Comparison of ENCODE assay signal across 26 mouse cellular contexts in genomic region chr4:149469557-149469956, GRCm38 (mm10). TPM values are rescaled to one million over a fixed set of nuclear protein-coding genes. Genes with fewer than 3 reads are reported as not detected.
A peak's percentile ranks its signal among the peaks of the same experiment; 100 is the strongest.
DNase-seq lines count a peak whose midpoint lies in the region; ATAC-seq and TF ChIP-seq lines count a peak whose summit lies in the region.
"Had no signal": no experiment of that assay in that cellular context is flagged by ENCODE, and none has a peak within 500 bp of the region (broad histone marks: within the 10 kb centered on the region; RNA-seq: fewer than 3 reads in every experiment).

No protein-coding gene starts in this region.

- TF ChIP-seq EP300 in CH12.LX (IDR thresholded peaks at IDR 0.05; ENCODE audit: low read length) = peak; percentile 32; the same call in 1 of the 2 replicates
- TF ChIP-seq EP300 in liver, postnatal 0 days (IDR thresholded peaks at IDR 0.05; ENCODE audit: low read depth) = no peak

- H3K4me2 ChIP-seq in CH12.LX (ENCODE audit: insufficient read depth, low read depth, poor library complexity, severe bottlenecking) = no peak overlapping the region
- no peak overlapping the region for H3K4me2 ChIP-seq in liver, postnatal 0 days (ENCODE audit: low read depth, low read length)
- H3K4me2 ChIP-seq: embryonic facial prominence, embryonic 15.5 days; limb, embryonic 13.5 days; liver, embryonic 13.5 days; midbrain, embryonic 12.5 days had no signal

- no peak for TF ChIP-seq POLR2A in CH12.LX (IDR thresholded peaks at IDR 0.05; ENCODE audit: low read depth, low read length)

- H3K4me1 ChIP-seq in CH12.LX (ENCODE audit: control insufficient read depth in 1 of 2, insufficient read depth in 2 of 2) = peaks cover 4 to 16% of the 10 kb centered on the region in 2 experiments
- no peaks in the 10 kb centered on the region for H3K4me1 ChIP-seq in liver, postnatal 0 days (ENCODE audit: insufficient read depth)
- H3K4me1 ChIP-seq: embryonic facial prominence, embryonic 15.5 days; limb, embryonic 13.5 days; liver, embryonic 13.5 days; midbrain, embryonic 12.5 days had no signal

- H3K36me3 ChIP-seq in CH12.LX (replicated peaks in 1 of 2; ENCODE audit: control insufficient read depth in 1 of 2, insufficient read depth in 1 of 2, low read length in 1 of 2) = peaks cover 16 to 51% of the 10 kb centered on the region in 2 experiments
- no peaks in the 10 kb centered on the region; the same call in 1 of the 2 replicates for H3K36me3 ChIP-seq in liver, postnatal 0 days (replicated peaks; ENCODE audit: insufficient read depth, low read length)

- DNase-seq in CD4-positive, CD25-positive, alpha-beta regulatory T cell, adult 2 months (ENCODE audit: low read depth, low spot score) = peak; percentile 80
- peak; percentile 41 for DNase-seq in CH12.LX (ENCODE audit: extremely low read depth)
- peak; percentile 88 for DNase-seq in naive thymus-derived CD4-positive, alpha-beta T cell, adult 2 months (ENCODE audit: low read depth)
- peak; percentile 88 for DNase-seq in thymus, postnatal 25 days
- no peak for DNase-seq in kidney, adult 8-10 months
- no peak for DNase-seq in liver, postnatal 0 days
- DNase-seq in MN1 (ENCODE audit: low spot score) = no peak
- DNase-seq: adrenal gland, postnatal 10 days; cerebellum, adult 11 months; cerebellum, postnatal 14 days; gastrocnemius, adult 2 months; heart, adult 18-20 months; kidney, adult 18-20 months; kidney, postnatal 10 days; liver, embryonic 13.5 days had no signal

- in situ Hi-C loops in CH12.LX (cut with MboI; ENCODE audit: low pct_ligation_motif_present, low pct_unique_long_range_greater_than_20kb, low sequenced_read_pairs) = no loop called here

- peaks cover 5% of the 10 kb centered on the region for H3K9me3 ChIP-seq in CH12.LX (replicated peaks; ENCODE audit: low read length)
- H3K9me3 ChIP-seq in liver, postnatal 0 days (ENCODE audit: low read length) = no peaks in the 10 kb centered on the region
- H3K9me3 ChIP-seq: embryonic facial prominence, embryonic 15.5 days; limb, embryonic 13.5 days; liver, embryonic 13.5 days; midbrain, embryonic 12.5 days had no signal

- ATAC-seq in liver, postnatal 0 days = no peak
- ATAC-seq: hindbrain, embryonic 16.5 days had no signal

- no peaks in the 10 kb centered on the region for H3K27me3 ChIP-seq in CH12.LX (replicated peaks)
- no peaks in the 10 kb centered on the region for H3K27me3 ChIP-seq in liver, postnatal 0 days (ENCODE audit: insufficient read depth, low read length)
- H3K27me3 ChIP-seq: embryonic facial prominence, embryonic 15.5 days; limb, embryonic 13.5 days; liver, embryonic 13.5 days; midbrain, embryonic 12.5 days had no signal

- TF ChIP-seq CTCF in CH12.LX (conservative IDR thresholded peaks at IDR 0.05 in 1 of 2, IDR thresholded peaks at IDR 0.05 in 1 of 2; ENCODE audit: low read depth in 2 of 2, low read length in 2 of 2) = no peak
- no peak for TF ChIP-seq CTCF in liver, postnatal 0 days (IDR thresholded peaks at IDR 0.05; ENCODE audit: low read depth)

- no peaks in the 10 kb centered on the region for H3K79me2 ChIP-seq in CH12.LX (replicated peaks; ENCODE audit: control insufficient read depth, extremely low read depth, insufficient read depth, poor library complexity, severe bottlenecking)

- H3K4me3 ChIP-seq in CH12.LX (replicated peaks in 1 of 3; ENCODE audit: low read depth in 2 of 3, low read length in 2 of 3, poor library complexity in 1 of 3) = no peak overlapping the region
- no peak overlapping the region for H3K4me3 ChIP-seq in liver, postnatal 0 days (ENCODE audit: low read depth, low read length)
- H3K4me3 ChIP-seq: embryonic facial prominence, embryonic 15.5 days; gastrocnemius, adult 2 months; limb, embryonic 13.5 days; liver, embryonic 13.5 days; midbrain, embryonic 12.5 days had no signal

- WGBS in liver, postnatal 0 days (ENCODE audit: insufficient replicate concordance) = 61% methylated on average over 3 of the region's 3 CpGs

- no peak for TF ChIP-seq RAD21 in CH12.LX (IDR thresholded peaks at IDR 0.05; ENCODE audit: low read depth, low read length)

- H3K27ac ChIP-seq in CH12.LX (ENCODE audit: insufficient read depth, low read depth) = no peak overlapping the region
- H3K27ac ChIP-seq in liver, postnatal 0 days (ENCODE audit: low read depth) = no peak overlapping the region
- H3K27ac ChIP-seq: embryonic facial prominence, embryonic 15.5 days; gastrocnemius, adult 2 months; limb, embryonic 13.5 days; liver, embryonic 13.5 days; midbrain, embryonic 12.5 days had no signal

- no peak overlapping the region for H3K9ac ChIP-seq in CH12.LX (ENCODE audit: insufficient read depth, low read depth)
- no peak overlapping the region for H3K9ac ChIP-seq in liver, postnatal 0 days (replicated peaks)
- H3K9ac ChIP-seq: embryonic facial prominence, embryonic 15.5 days; limb, embryonic 13.5 days; liver, embryonic 13.5 days; midbrain, embryonic 12.5 days had no signal

- dilution Hi-C loops in CH12.LX (cut with MboI; ENCODE audit: extremely low pct_ligation_motif_present, extremely low pct_unique_long_range_greater_than_20kb, low sequenced_read_pairs) = no loop called here

TF ChIP-seq in CH12.LX, 34 proteins besides CTCF, POLR2A, EP300 and RAD21:
- TF ChIP-seq MEF2A (IDR thresholded peaks at IDR 0.05; ENCODE audit: borderline replicate concordance, low read depth, low read length) = no peak
- TF ChIP-seq TCF12 (IDR thresholded peaks at IDR 0.05; ENCODE audit: low read depth, low read length) = peak; percentile 42; the same call in 1 of the 2 replicates
- peak; percentile 32; the same call in 1 of the 2 replicates for TF ChIP-seq BHLHE40 (IDR thresholded peaks at IDR 0.05; ENCODE audit: low read depth, low read length)
TF ChIP-seq in CH12.LX: peak in this region for 2.

RNA-seq across cellular contexts. Expression of gene Tmem274, which starts 7.6 kb away (rescaled TPM):
- total RNA-seq in CH12.LX (2012; rRNA removed) (not detected in 2 replicates), CH12.LX (2014; rRNA removed) (not detected in 2 replicates)
- polyA plus RNA-seq in CH12.LX (2012; ENCODE audit: insufficient read length, low read depth) = not detected in 2 replicates
- polyA plus RNA-seq in liver, postnatal 0 days (2015; fragmentation: Nextera tagmentation; extraction: Ambion mirVana) = not detected in 2 replicates
- total RNA-seq: adrenal gland, postnatal 10 days; gastrocnemius, adult 2 months; heart, adult 18-20 months; hematopoietic stem cell, adult 5-6 weeks; layer of hippocampus, adult 18-20 months; layer of hippocampus, postnatal 25 days; left cerebral cortex, postnatal 14 days had no signal
- polyA plus RNA-seq: brain, embryonic 14.5 days; heart, embryonic 14.5 days; hindbrain, embryonic 16.5 days; liver, embryonic 13.5 days; neural tube, embryonic 14.5 days had no signal

RNA-seq across cellular contexts. Expression of gene Rbp7, which starts 14.8 kb away (rescaled TPM):
- total RNA-seq in CH12.LX (2012; rRNA removed) (not detected in 2 replicates), CH12.LX (2014; rRNA removed) (not detected in 2 replicates)
- polyA plus RNA-seq in CH12.LX (2012; ENCODE audit: insufficient read length, low read depth) = not detected in 2 replicates
- polyA plus RNA-seq in liver, postnatal 0 days (2015; fragmentation: Nextera tagmentation; extraction: Ambion mirVana) = 0.21 TPM in 1 of 2 replicates, not detected in the other
- total RNA-seq: hematopoietic stem cell, adult 5-6 weeks; layer of hippocampus, adult 18-20 months; layer of hippocampus, postnatal 25 days; left cerebral cortex, postnatal 14 days had no signal
- polyA plus RNA-seq: brain, embryonic 14.5 days; hindbrain, embryonic 16.5 days; liver, embryonic 13.5 days; midbrain, embryonic 12.5 days; neural tube, embryonic 14.5 days had no signal

RNA-seq across cellular contexts. Expression of gene Nmnat1, which starts 15.4 kb away (rescaled TPM):
- total RNA-seq in CH12.LX (2012; rRNA removed) = 11.4 and 12.4 TPM in 2 replicates
- 9.6 and 10.9 TPM in 2 replicates for total RNA-seq in CH12.LX (2014; rRNA removed)
- 8.6 and 10.0 TPM in 2 replicates for polyA plus RNA-seq in CH12.LX (2012; ENCODE audit: insufficient read length, low read depth)
- 6.4 and 6.8 TPM in 2 replicates for polyA plus RNA-seq in liver, postnatal 0 days (2015; fragmentation: Nextera tagmentation; extraction: Ambion mirVana)

RNA-seq across cellular contexts. Expression of gene Lzic, which starts 15.5 kb away (rescaled TPM):
- total RNA-seq in CH12.LX (2012; rRNA removed) (43.4 and 43.6 TPM in 2 replicates), CH12.LX (2014; rRNA removed) (53.3 and 68.5 TPM in 2 replicates)
- 40.0 and 49.5 TPM in 2 replicates for polyA plus RNA-seq in CH12.LX (2012; ENCODE audit: insufficient read length, low read depth)
- 7.7 and 8.2 TPM in 2 replicates for polyA plus RNA-seq in liver, postnatal 0 days (2015; fragmentation: Nextera tagmentation; extraction: Ambion mirVana)

RNA-seq across cellular contexts. Expression of gene Ube4b, which starts 43.0 kb away (rescaled TPM):
- total RNA-seq in CH12.LX (2012; rRNA removed) (35.3 and 41.6 TPM in 2 replicates), CH12.LX (2014; rRNA removed) (13.1 and 14.3 TPM in 2 replicates)
- 47.9 and 60.0 TPM in 2 replicates for polyA plus RNA-seq in CH12.LX (2012; ENCODE audit: insufficient read length, low read depth)
- 11.9 and 12.7 TPM in 2 replicates for polyA plus RNA-seq in liver, postnatal 0 days (2015; fragmentation: Nextera tagmentation; extraction: Ambion mirVana)

Comparison
In these comparisons a context has a peak if more than half of its experiments do, and no peak if none do; other contexts are left out.
1. DNase-seq: peak in CD4-positive, CD25-positive, alpha-beta regulatory T cell, adult 2 months (single experiment), CH12.LX (single experiment), naive thymus-derived CD4-positive, alpha-beta T cell, adult 2 months (single experiment) and thymus, postnatal 25 days (single experiment); none in kidney, adult 8-10 months (0 of 2), liver, postnatal 0 days (single experiment) and MN1 (single experiment).